8 mouse cellular contexts compared by ENCODE assay signal in genomic region chr3:122509084-122509483, GRCm38 (mm10).
DNase-seq lines count a peak whose midpoint lies in the region; ATAC-seq and TF ChIP-seq lines count a peak whose summit lies in the region.

No protein-coding gene starts in this region.

- H3K4me1 ChIP-seq in ES-Bruce4 (ENCODE audit: control insufficient read depth, insufficient read depth, low read length): no peaks in the 10 kb centered on the region
- H3K4me1 ChIP-seq in heart, adult 2 months (ENCODE audit: control insufficient read depth, insufficient read depth, low read length): peaks cover 9% of the 10 kb centered on the region
- peaks cover 21% of the 10 kb centered on the region for H3K4me1 ChIP-seq in small intestine, adult 2 months (ENCODE audit: control insufficient read depth, insufficient read depth, insufficient read length, low read length)

- H3K4me3 ChIP-seq in ES-Bruce4 (ENCODE audit: low read depth, low read length): no peak overlapping the region
- H3K4me3 ChIP-seq in heart, adult 2 months: no peak overlapping the region
- H3K4me3 ChIP-seq in small intestine, adult 2 months (ENCODE audit: low read depth, low read length): no peak overlapping the region

- no peak overlapping the region for H3K27ac ChIP-seq in ES-Bruce4 (ENCODE audit: insufficient read depth, low read length)
- H3K27ac ChIP-seq in heart, adult 2 months: peak overlapping the region; percentile 63; the same call in 1 of the 2 replicates
- peak overlapping the region; percentile 100 for H3K27ac ChIP-seq in small intestine, adult 2 months (ENCODE audit: insufficient read depth, low read depth, low read length)

- 34% methylated on average over 5 of the region's 5 CpGs for WGBS in heart, adult 2 months
- 22% methylated on average over 5 of the region's 5 CpGs for WGBS in small intestine, adult 2 months

- TF ChIP-seq CTCF in ES-Bruce4 (IDR thresholded peaks at IDR 0.05; ENCODE audit: low read depth, low read length): peak; percentile 87
- peak; percentile 94 for TF ChIP-seq CTCF in heart, adult 2 months (IDR thresholded peaks at IDR 0.05)
- peak; percentile 80; the same call in 1 of the 2 replicates for TF ChIP-seq CTCF in small intestine, adult 2 months (IDR thresholded peaks at IDR 0.05; ENCODE audit: extremely low read depth, insufficient read length, insufficient replicate concordance, low read depth, low read length)

- TF ChIP-seq POLR2A in ES-Bruce4 (IDR thresholded peaks at IDR 0.05; ENCODE audit: insufficient read depth, low read length): no peak
- TF ChIP-seq POLR2A in heart, adult 2 months (IDR thresholded peaks at IDR 0.05; ENCODE audit: insufficient read depth, low read depth, low read length): no peak
- TF ChIP-seq POLR2A in small intestine, adult 2 months (IDR thresholded peaks at IDR 0.05; ENCODE audit: low read depth, low read length): no peak

- DNase-seq in 3T3-L1 (ENCODE audit: low read depth, low spot score): peak; percentile 92
- peak; percentile 87 for DNase-seq in embryo, embryonic 10 days (ENCODE audit: low spot score)
- peak; percentile 66 to 78 for DNase-seq in heart, adult 2 months
- DNase-seq in kidney, adult 9 months: peak; percentile 79
- peak; percentile 73 for DNase-seq in lung, postnatal 25 days (ENCODE audit: low spot score)

- H3K79me2 ChIP-seq in heart, adult 2 months (replicated peaks; ENCODE audit: control insufficient read depth, insufficient read depth, low read length): no peaks in the 10 kb centered on the region

- ATAC-seq in erythroblast, adult 5-6 weeks (replicated peaks; ENCODE audit: low FRiP score, poor library complexity, severe bottlenecking): no peak

- H3K9me3 ChIP-seq in ES-Bruce4 (replicated peaks; ENCODE audit: control insufficient read depth, insufficient read depth, low read length, poor library complexity, severe bottlenecking): no peaks in the 10 kb centered on the region

- no peaks in the 10 kb centered on the region for H3K27me3 ChIP-seq in ES-Bruce4 (ENCODE audit: control insufficient read depth, insufficient read depth, low read length, poor library complexity, severe bottlenecking)
- H3K27me3 ChIP-seq in heart, adult 2 months (ENCODE audit: control insufficient read depth, insufficient read depth, low read length): no peaks in the 10 kb centered on the region
- no peaks in the 10 kb centered on the region for H3K27me3 ChIP-seq in small intestine, adult 2 months (ENCODE audit: control insufficient read depth, insufficient read depth, low read length)

- no peak overlapping the region for H3K9ac ChIP-seq in ES-Bruce4 (ENCODE audit: low read depth, poor library complexity, severe bottlenecking)
- H3K9ac ChIP-seq in heart, adult 2 months (ENCODE audit: low read depth, low read length): no peak overlapping the region

- intact Hi-C loops in heart, adult 2 months (cut with DNase I): loop anchor here (1.0 to 5.0 kb wide), 2 partner anchors 108 to 129 kb away; partner anchors contain the start of gene Fnbp1l

- 0 out of 2 replicates have a peak, but pooled peaks have one; percentile 11 for TF ChIP-seq EP300 in ES-Bruce4 (IDR thresholded peaks at IDR 0.05; ENCODE audit: insufficient read depth, low read depth, low read length)
- TF ChIP-seq EP300 in heart, adult 2 months (IDR thresholded peaks at IDR 0.05; ENCODE audit: insufficient read depth, low read depth, low read length): peak; percentile 72; the same call in 1 of the 2 replicates

- peaks cover 4% of the 10 kb centered on the region; the same call in 1 of the 2 replicates for H3K36me3 ChIP-seq in ES-Bruce4 (ENCODE audit: control insufficient read depth, insufficient read depth, low read length, poor library complexity, severe bottlenecking)
- no peaks in the 10 kb centered on the region for H3K36me3 ChIP-seq in heart, adult 2 months (ENCODE audit: control insufficient read depth, insufficient read depth, low read length)
- H3K36me3 ChIP-seq in small intestine, adult 2 months (ENCODE audit: control insufficient read depth, insufficient read depth, low read length): peaks cover 18% of the 10 kb centered on the region
